Mouse (Mus musculus): ENCODE measurements at regions not wholly inside any gene's neighbourhood (a gene's known extent, or its start where the extent isn't known, plus 50 kb on each side); places are given as distances from the start of the nearest gene placed in this dataset.
A peak's percentile ranks its signal among the peaks of the same experiment; 100 is the strongest.
"Not testable (repeated sequence)": the region's sequence is repeated elsewhere in the genome, so short reads cannot be mapped to it uniquely, and the experiment has no call there.

- H3K4me3 ChIP-seq (replicated peaks; ENCODE audit: control insufficient read depth, low read depth, low read length); H3K27ac ChIP-seq (ENCODE audit: control insufficient read depth, insufficient read depth, low read depth, low read length, poor library complexity); H3K4me1 ChIP-seq (ENCODE audit: control insufficient read depth, insufficient read depth, low read length): not testable (repeated sequence)
- peak; percentile 40 for TF ChIP-seq CTCF (IDR thresholded peaks at IDR 0.05; ENCODE audit: control insufficient read depth, insufficient read depth, low read length)
Observed at GRCm38 (mm10) chr12:115923999-115924398, 123.5 kb upstream of the Zfp386 start.

- not testable (repeated sequence) for H3K4me1 ChIP-seq (ENCODE audit: control insufficient read depth, insufficient read depth, low read length); H3K27ac ChIP-seq (ENCODE audit: control insufficient read depth, insufficient read depth, low read depth, low read length, poor library complexity); H3K4me3 ChIP-seq (replicated peaks; ENCODE audit: control insufficient read depth, low read depth, low read length)
- 27% methylated on average over 2 of the region's 2 CpGs for WGBS
Observed at GRCm38 (mm10) chr12:115925542-115925941, 122.0 kb upstream of the Zfp386 start.

GRCm38 (mm10) chr12:115952325-115952724, 95.2 kb upstream of the Zfp386 start:
- H3K27ac ChIP-seq (ENCODE audit: control insufficient read depth, insufficient read depth, low read depth, low read length, poor library complexity); H3K4me3 ChIP-seq (replicated peaks; ENCODE audit: control insufficient read depth, low read depth, low read length); H3K4me1 ChIP-seq (ENCODE audit: control insufficient read depth, insufficient read depth, low read length): not testable (repeated sequence)
- WGBS = 5% methylated on average over 3 of the region's 3 CpGs

DNA sequence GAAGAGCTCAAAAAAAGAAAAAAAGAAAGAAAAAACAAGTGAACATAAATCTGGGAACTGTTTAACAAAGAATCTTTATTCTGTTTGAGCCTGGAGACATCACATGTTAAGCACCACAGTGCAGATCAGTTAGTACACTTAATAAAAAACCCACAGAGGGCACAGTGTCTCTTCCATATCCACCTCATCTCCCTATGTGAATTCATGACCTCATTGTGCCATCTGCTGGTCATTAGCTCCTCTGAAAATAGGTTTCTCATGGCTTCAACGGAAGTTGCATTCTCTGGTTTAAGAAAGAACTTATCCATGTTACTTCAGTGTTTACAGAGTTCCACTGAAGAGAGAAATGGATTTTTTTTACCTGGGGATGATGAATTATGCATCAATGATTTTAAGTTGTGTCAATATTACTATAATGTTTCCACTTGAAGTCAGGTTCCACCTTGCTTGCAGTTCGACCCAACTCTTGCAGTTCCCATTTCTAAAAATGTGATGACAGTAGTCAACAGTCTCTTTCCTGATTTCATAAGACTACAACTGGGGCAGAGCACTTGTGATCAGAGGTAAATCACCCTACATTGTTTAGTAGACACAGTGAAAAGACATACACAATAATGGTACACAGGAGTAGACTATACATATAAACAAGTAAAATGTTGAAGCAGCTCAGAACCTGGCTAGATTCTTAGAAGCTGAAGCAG, 91.9 kb upstream of the Zfp386 start:
- WGBS = 11% methylated on average over 2 of the region's 2 CpGs
- not testable (repeated sequence) for H3K4me1 ChIP-seq (ENCODE audit: control insufficient read depth, insufficient read depth, low read length); H3K4me3 ChIP-seq (replicated peaks; ENCODE audit: control insufficient read depth, low read depth, low read length); H3K27ac ChIP-seq (ENCODE audit: control insufficient read depth, insufficient read depth, low read depth, low read length, poor library complexity)

- H3K27ac ChIP-seq (ENCODE audit: control insufficient read depth, insufficient read depth, low read depth, low read length, poor library complexity); H3K4me3 ChIP-seq (replicated peaks; ENCODE audit: control insufficient read depth, low read depth, low read length); H3K4me1 ChIP-seq (ENCODE audit: control insufficient read depth, insufficient read depth, low read length): not testable (repeated sequence)
Observed at GRCm38 (mm10) chr12:115963701-115964100, 83.8 kb upstream of the Zfp386 start.

DNA sequence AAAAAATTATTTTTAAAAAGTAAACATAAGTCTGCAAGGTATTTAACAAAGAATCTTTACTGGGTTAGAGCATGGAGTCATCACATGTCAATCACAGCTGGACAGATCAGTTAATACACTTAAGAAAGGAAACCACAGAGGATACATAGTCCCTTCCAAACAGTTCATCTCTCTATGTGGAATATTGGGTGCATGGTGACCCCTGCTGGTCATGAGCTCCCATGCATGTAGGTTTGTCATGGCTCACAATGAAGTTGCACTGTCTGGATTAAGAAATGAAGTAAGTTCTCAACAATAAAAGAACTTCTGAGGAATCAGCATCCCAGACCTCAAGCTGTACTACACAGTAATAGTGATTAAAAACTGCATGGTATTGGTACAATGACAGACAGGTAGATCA, 80.0 kb upstream of the Zfp386 start:
- H3K4me1 ChIP-seq (ENCODE audit: control insufficient read depth, insufficient read depth, low read length); H3K4me3 ChIP-seq (replicated peaks; ENCODE audit: control insufficient read depth, low read depth, low read length); H3K27ac ChIP-seq (ENCODE audit: control insufficient read depth, insufficient read depth, low read depth, low read length, poor library complexity): not testable (repeated sequence)

All from bone marrow, adult 2 months (tissue).